Mouse (Mus musculus) telencephalon, adult 2 months (tissue): Measurements from ENCODE around the gene Rnpc3.

Experiments
- DNase-seq: peaks from one replicate; pipeline ENCODE4 v3.0.0-alpha.2; 2011; ENCODE audit warnings: low read depth, low spot score

The Rnpc3 gene

GRCm38 (mm10) chr3:113629606-113630359, at the start of gene Rnpc3:
Gene Rnpc3, minus strand, starts transcription at chr3:113630149.
- peak; percentile 97 for DNase-seq

DNA sequence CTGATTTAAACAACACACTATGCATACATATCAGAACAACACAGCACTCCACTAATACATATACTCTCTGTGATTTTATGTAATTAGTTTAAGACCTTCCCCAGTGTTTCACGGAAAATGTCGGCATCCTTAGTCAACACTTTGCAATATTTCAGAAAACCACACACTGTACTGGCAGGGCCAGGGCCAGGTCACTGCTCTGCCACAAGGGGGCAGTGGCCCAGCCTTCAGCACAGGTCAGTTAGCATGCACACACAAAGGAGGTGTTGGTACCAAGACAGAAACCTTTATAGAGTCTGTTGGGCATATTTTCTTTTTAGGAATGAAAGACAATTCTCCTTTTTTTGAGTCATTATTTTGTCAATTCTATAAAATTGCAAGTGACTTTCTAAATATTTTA, 27.0 kb upstream of the Rnpc3 start:
- no peak for DNase-seq

- DNase-seq = no peak
These were observed 24.4 kb upstream of the Rnpc3 start for GRCm38 (mm10) chr3:113654335-113654734.

DNA sequence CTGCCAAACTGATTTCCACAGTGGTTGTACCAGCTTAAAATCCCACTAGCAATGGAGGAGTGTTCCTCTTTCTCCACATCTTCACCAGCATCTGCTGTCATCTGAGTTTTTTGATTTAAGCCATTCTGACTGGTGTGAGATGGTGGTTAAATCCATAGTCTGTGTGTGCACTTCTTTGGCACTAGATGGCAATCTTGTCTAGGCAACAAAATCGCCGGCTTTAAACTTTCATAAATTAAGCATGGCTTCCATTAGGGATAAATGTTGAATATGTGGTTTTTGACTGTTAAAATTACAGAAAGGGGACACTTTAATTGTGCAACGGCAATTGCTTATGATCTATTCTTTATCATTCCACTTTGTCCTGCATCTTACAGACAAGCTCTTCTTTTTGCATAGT, 21.4 kb upstream of the Rnpc3 start:
- DNase-seq = peak; percentile 13

GRCm38 (mm10) chr3:113639545-113639944, 9.6 kb upstream of the Rnpc3 start:
- no peak for DNase-seq

DNA sequence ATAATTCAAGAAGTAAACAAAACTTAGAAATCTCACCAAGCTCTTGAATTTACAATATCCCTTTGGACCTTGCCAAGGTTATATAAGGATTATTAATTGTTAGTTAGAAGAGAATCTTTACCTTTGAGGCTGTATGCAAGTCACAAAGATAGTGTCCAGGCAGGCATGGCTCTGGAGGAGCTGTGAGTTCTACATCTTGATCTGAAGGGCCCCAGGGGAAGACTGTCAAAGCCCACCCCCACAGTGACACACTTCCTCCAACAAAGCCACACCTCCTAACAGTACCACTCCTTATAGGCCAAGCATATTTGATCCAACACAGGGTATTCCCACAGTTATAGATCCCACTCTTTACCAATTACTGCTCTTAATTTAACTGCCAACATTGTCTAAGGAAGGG, 4.3 kb upstream of the Rnpc3 start:
- DNase-seq = no peak

DNA sequence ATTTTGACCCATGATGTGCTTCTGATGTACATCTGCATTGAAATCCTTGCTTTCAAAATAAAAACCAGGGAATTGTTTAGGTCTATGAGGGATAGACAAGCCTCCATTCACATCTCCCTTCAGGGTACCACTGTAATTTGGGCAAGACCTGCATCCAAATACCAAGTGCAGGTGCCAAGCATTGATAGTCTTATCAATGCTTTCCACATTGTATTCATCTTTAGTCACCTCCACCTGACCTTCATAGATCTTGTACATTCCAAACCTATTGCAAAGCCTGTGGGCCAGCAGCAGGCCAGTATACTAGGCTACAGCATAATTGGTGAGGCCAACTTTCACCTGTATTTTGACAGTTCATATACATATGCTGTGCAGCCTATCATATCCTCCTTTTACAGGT, 1.7 kb upstream of the Rnpc3 start:
- no peak for DNase-seq

DNA sequence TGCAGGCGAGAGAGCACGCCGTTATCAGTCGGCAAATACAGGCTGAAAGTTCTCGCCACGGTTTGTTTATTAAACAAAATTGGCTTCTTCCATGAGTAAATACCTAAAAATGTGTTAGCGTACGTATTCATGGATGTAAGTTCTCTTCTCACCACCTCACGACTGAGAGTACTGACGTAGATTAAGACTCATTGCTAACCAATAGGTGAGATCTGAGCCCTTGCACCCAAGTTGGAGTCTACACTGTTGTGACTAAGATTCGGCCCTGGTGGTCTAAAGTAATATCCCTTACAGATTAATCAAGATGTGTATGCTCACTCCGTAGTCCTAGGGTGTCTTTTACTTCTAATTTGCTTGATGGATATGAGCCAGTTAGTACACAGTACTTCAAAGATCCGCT, 615 bp upstream of the Rnpc3 start:
- peak; percentile 17 for DNase-seq

GRCm38 (mm10) chr3:113606599-113606998, 23.4 kb downstream of the Rnpc3 start, which contains the start of gene Amy1:
Gene Amy1, minus strand, starts transcription at chr3:113606699.
- no peak for DNase-seq

DNA sequence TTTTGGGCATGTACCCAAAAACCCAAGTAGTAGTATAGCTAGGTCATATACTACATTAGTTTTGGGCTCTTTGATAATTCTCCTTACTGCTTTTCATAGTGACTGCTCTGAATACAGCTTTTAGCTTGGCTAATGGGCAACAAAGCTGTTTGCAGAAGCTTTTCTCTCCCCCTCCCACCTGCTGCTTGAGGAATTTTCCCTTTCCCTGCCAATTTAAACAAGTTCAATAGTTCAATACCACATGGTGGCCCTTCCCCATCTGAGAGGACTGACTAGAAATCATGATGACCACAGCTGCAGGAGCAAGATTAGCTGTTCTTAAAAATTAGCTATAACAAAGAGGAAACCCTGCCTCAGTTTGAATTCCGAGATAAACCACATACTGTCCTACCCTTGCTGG, 39.1 kb downstream of the Rnpc3 start:
- no peak for DNase-seq

DNA sequence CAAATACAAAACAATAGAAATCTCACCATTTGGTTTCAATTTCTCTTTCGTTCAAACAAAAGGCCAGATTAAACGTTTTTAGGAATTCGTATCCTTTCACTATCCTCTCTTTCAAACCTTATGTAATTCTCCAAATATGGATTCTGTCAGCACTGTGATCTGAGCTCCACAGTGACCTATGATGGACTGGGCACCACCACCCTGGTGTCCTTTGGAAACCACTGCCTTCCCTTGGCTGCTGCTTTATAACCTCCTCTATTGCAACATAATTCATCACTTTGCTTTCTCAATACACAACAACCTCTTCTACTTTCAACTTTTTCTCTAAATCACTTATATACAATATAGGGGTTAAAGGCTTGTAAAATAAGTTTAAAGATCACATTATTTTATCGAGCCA, 55.4 kb downstream of the Rnpc3 start:
- no peak for DNase-seq

DNA sequence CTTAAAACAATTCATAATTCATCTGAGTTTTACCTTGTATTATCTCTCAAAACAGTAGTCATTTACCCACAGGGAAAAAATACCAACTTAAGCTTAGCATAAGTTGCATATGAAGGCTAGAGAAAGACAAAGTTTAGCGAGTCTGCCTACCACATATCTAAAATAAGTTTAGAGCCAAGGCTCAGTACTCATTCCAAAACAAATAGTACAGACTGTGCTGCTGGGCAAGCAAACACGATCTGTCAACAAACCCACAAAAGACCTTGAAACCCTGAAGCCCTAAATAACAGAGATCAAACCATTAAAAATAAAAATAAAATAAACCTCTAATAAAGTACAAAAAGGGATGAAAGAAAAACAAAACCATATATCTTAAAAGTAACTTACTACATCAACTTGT, 55.8 kb downstream of the Rnpc3 start:
- no peak for DNase-seq

DNA sequence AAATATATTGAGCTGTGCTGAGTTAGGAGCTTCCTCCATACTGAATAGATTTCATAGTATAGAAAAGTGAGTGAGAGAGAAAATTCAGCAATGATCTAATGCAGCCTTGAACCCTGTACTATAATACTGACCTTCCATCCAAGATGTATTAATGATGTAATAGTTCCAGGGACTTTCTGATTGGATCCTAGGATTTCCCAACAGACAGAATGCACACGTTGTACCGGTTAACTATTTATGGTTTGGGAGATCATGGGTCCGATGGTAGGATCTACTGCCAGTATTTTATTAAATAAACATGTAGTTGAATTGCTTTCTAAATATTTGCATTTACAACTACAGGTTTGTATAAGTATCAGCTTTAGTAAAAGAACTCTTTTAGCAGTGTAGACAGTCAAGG, 57.8 kb downstream of the Rnpc3 start:
- no peak for DNase-seq
